Mouse (Mus musculus): ENCODE data around the gene Upp2.

DNA sequence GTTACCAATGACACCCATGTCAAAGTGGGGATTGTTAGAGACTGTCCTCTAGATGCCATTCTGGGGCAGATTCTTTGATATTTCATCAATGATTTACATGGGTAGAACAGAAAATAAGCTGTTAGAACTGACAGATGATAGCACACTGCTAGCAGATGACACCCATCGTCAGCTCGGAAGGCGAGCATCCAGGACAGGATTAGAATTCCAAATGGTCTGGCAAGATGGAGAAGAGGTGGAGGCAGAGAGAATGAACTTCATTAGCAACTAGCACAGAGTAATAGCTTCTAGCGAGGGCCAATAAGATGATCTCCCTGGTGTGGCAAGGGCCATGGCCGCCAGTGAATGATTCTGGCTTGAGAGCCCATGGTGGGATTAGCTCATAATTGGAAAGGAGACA, 48.7 kb downstream of the Upp2 start:
- TF ChIP-seq CTCF (IDR thresholded peaks at IDR 0.05; ENCODE audit: low read depth, low read length) (no peak), POLR2A (IDR thresholded peaks at IDR 0.05; ENCODE audit: extremely low read depth, insufficient read depth, low read length) (no peak)
